Mouse (Mus musculus): Measurements from ENCODE around the gene Hyal2.

Gene Hyal2

GRCm38 (mm10) chr9:107567702-107568319 lies at the start of gene Hyal2:
Gene Hyal2, plus strand, starts transcription at chr9:107567945.
- no peak for DNase-seq (ENCODE audit: low spot score)

- DNase-seq (ENCODE audit: low spot score) = no peak
These were observed 47.4 kb upstream of the Hyal2 start for GRCm38 (mm10) chr9:107520331-107520730.

GRCm38 (mm10) chr9:107521190-107521589 lies 46.6 kb upstream of the Hyal2 start:
- DNase-seq (ENCODE audit: low spot score) = no peak

GRCm38 (mm10) chr9:107521711-107522399 lies 45.9 kb upstream of the Hyal2 start:
- DNase-seq (ENCODE audit: low spot score) = no peak

- DNase-seq (ENCODE audit: low spot score) = no peak
These were observed 45.4 kb upstream of the Hyal2 start for GRCm38 (mm10) chr9:107522400-107522711.

- DNase-seq (ENCODE audit: low spot score) = no peak
These were observed 41.3 kb upstream of the Hyal2 start for GRCm38 (mm10) chr9:107526198-107527026.

- peak; percentile 62 for DNase-seq (ENCODE audit: low spot score)
These were observed 33.8 kb upstream of the Hyal2 start, which contains the start of gene Tmem115 for GRCm38 (mm10) chr9:107533791-107534407. Gene Tmem115, plus strand, starts transcription at chr9:107533945.

GRCm38 (mm10) chr9:107534408-107535202 lies 33.1 kb upstream of the Hyal2 start:
- no peak for DNase-seq (ENCODE audit: low spot score)

- DNase-seq (ENCODE audit: low spot score) = no peak
These were observed 29.5 kb upstream of the Hyal2 start for GRCm38 (mm10) chr9:107538231-107538630.

GRCm38 (mm10) chr9:107538711-107539110 lies 29.0 kb upstream of the Hyal2 start:
- DNase-seq (ENCODE audit: low spot score) = no peak

- DNase-seq (ENCODE audit: low spot score) = no peak
These were observed 27.8 kb upstream of the Hyal2 start for GRCm38 (mm10) chr9:107539940-107540339.

GRCm38 (mm10) chr9:107540420-107540819 lies 27.3 kb upstream of the Hyal2 start:
- no peak for DNase-seq (ENCODE audit: low spot score)

- no peak for DNase-seq (ENCODE audit: low spot score)
These were observed 26.7 kb upstream of the Hyal2 start for GRCm38 (mm10) chr9:107541005-107541404.

GRCm38 (mm10) chr9:107541474-107542351 lies 26.0 kb upstream of the Hyal2 start, which contains the start of the genes Cyb561d2 and Nprl2:
Gene Cyb561d2, minus strand, starts transcription at chr9:107542193.
Gene Nprl2, plus strand, starts transcription at chr9:107542226.
- DNase-seq (ENCODE audit: low spot score) = peak; percentile 77

GRCm38 (mm10) chr9:107542352-107542686 lies 25.4 kb upstream of the Hyal2 start:
- DNase-seq (ENCODE audit: low spot score) = no peak

- no peak for DNase-seq (ENCODE audit: low spot score)
These were observed 25.0 kb upstream of the Hyal2 start for GRCm38 (mm10) chr9:107542721-107543120.

GRCm38 (mm10) chr9:107543299-107543698 lies 24.4 kb upstream of the Hyal2 start:
- DNase-seq (ENCODE audit: low spot score) = no peak

- no peak for DNase-seq (ENCODE audit: low spot score)
These were observed 23.5 kb upstream of the Hyal2 start for GRCm38 (mm10) chr9:107544196-107544700.

- DNase-seq (ENCODE audit: low spot score) = no peak
These were observed 23.0 kb upstream of the Hyal2 start for GRCm38 (mm10) chr9:107544729-107545128.

- DNase-seq (ENCODE audit: low spot score) = no peak
These were observed 22.5 kb upstream of the Hyal2 start for GRCm38 (mm10) chr9:107545199-107545598.
